Mouse (Mus musculus): Measurements from ENCODE around the gene Ap1m1.

Gene Ap1m1

DNA sequence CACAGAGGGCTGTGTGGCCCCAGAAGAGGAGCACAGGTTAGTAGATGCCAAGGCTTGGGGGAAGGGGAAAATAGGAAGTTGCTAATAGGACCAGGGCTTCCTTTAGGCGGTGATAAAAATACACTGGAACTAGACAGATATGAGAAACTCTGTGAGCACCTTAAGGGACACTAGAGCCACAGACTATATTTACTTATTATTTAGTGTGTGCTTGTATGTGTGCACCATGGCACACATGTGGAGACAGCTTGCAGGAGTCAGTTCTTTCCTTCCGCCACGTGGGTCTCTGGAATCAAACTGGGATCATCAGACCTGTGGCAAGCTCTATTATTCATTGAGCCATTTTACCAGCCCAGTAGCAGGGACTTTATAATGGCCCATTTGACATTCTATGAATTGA is 55.3 kb downstream of the Ap1m1 start:
- DNase-seq (ENCODE audit: low spot score), result no peak

DNA sequence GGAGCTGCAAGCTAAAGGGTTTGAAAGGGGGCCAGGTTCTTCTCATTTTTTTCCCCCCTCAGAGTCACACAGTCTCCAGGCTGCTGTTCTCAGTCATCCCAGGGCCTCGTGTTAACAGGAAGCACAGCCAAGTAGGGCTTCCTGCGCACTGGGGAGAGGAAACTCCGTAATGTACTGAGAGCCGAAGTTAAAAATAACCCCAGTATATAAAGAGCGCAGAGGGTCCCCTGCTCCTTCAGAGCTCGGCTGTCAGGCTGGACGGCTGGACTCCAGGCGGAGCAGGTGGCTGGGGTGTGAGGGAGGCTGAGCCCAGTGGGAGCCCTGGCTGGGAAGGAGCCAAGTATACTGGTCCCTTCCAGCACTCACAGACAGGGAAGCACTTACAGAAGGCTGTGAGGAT is 55.9 kb downstream of the Ap1m1 start:
- peak; percentile 49 for DNase-seq (ENCODE audit: low spot score)

DNA sequence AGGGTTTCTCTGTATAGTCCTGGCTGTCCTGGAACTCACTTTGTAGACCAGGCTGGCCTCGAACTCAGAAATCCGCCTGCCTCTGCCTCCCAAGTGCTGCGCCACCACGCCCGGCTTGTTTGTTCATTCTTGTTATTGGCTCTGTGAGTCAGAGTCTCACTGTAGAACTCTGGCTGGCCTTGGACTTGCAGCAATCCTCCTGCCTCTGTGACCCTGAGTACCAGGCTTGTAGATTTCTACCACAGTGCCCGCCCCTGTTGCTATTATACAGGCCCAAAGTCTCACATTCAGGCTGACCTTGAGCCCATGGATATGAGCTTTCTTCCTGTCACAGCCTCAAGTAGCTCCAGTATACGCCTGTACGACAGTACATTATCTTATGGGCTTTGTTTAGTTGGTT is 56.7 kb downstream of the Ap1m1 start:
- DNase-seq (ENCODE audit: low spot score), result no peak

DNA sequence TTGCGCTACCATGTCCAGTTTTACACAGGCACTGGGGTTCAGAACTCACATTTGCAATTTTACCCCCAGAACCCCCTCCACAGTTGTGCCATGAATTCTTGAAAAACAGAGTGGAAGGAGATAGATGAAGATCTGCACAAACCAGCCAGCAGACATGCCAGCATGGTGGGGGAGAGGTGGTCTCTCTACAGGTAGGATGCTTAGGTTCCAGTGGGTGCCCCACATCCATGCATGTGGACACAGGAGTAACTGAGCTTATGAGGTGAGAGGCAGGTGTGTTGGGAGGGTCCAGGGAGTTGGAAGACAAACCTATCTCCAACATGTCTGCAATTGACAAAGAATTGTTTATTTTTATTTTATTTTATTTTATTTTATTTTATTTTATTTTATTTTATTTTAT is 59.1 kb downstream of the Ap1m1 start:
- no peak for DNase-seq (ENCODE audit: low spot score)

DNA sequence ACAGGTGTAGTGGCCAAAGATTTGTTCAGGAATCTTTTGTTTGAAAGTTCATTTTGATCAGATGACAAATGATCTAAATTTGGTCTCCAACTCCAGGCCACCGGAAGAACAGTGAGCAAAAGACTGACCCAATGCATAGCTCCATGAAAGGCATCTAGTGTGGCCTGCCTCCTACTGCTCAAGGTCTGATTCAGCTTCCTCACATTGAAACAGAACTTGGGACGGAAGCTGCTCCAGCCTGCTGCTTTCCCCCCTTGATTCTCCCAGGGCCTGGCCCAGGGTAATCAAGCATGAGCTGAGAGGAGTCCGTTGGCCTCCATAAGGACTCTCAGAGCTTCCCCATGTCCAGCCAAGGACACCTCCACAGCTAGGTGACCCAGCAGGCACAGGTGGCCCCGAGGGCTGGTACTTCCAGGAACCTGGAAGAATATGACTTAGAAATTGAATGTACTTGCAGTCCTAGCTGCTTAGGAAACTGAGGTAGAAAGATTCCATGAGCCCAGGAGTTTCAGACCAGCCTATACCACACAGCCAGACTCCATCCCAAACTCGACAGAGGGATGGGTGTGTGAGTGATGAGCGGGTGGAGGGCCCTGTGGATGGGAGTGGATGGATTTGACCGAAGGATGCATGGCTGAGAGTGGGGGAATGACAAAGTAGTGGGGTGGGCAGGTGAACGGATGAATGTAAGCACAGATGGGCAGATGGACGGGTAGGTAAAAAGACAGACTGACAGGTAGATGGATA is 61.0 kb downstream of the Ap1m1 start:
- DNase-seq (ENCODE audit: low spot score), result no peak

DNA sequence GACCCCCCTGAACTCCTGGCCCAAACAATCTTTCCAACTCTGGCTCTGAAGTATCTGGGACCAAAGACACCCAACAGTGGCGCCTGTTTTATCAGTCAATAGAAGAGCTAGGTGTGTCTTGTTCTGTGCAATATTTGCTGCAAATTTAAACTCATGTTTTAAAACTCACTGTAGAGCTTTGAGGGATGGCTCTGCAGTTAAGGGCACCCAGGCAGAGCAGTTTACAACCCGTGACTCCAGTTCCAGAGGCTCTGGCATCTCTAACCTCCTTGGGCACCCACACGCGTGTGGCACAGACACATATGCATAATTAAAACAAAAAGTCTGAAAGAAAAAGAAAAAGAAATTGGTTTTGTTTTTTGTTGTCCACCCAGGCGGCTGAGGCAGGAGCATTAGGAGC is 61.7 kb downstream of the Ap1m1 start:
- no peak for DNase-seq (ENCODE audit: low spot score)

DNA sequence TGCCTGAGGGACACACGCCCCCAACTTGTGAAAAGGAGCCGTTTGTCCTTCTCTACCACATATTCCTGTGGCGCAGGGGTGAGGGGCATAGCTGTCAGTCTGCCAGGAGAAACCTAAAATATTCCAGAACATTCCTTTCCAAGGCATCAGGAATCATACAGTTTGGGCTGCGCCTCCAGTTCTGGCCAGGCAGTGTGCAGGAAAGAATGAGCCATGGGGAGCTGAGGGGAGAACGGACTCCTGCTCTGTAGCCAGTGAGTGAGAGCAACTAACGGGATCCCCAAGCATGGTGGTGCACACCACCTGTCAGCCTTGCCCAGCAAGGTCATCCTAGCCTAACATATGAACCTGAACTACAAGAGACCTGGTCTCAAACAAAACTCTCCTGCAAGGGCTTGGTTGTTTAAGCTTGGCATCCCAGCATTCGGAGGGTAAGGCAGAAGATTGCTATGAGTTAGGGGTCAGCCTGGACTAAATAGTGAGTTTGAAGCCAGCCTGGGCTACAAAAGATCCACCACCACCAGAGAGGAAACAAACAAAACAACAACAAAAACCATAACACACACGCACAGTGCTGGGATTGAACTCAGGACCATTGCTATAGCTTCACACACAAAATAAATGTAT is 63.3 kb downstream of the Ap1m1 start:
- no peak for DNase-seq (ENCODE audit: low spot score)

DNA sequence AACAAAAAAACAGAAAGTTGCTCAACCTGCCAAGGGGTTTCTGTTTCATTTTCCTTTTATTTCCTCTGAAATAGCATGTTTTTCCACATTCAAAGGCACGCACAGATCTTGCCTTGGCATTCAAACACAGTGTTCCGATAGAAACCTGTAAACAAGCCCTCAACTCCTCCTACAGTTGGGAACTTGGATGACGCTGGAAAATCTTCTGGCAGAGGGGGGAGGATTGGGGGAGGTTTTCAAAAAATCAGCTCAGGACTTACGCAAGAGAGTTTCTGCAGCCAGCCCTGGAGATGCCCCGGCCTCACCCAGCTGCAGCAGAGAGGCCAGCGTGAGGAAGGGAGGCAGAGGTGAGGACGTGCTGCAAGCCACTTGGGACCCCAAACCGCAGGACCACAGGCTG is 63.8 kb downstream of the Ap1m1 start:
- no peak for DNase-seq (ENCODE audit: low spot score)

DNA sequence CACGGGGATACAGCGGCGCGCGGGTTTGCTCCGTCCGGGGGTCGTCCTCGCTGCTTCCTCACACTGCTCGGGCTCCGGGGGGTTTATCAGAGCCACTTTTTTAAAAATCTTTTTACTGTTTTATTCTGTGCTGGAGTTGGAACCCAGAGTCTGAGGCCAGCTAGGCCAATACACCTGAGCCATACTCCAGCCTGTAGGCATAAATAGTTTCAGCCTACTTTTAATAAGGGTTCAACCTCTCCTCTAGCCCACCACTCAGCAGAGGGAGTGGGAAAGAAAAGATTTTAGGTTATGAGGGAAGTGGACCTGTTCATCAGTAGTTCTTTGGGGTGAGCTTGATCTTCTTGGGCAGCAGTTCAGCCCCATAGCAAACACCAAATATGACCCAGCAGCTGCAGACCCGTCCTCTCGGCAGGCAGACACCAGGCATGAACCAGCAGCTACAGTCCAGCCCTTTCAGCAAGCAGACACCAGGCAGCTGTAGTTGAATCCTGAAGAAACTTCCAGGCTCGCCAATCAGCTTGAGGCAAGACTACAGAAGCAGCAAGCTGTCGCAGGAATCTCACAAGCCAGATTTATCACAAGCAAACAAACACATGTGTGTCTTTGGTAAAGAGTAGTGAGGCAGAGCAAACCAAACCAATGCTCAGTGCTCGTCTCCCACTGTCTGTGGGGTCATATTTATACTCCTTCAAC is 65.5 kb downstream of the Ap1m1 start, which contains the start of gene Gm10282:
Gene Gm10282, minus strand, starts transcription at position 51 of the 696 bp plus-strand sequence.
- DNase-seq (ENCODE audit: low spot score), result no peak

DNA sequence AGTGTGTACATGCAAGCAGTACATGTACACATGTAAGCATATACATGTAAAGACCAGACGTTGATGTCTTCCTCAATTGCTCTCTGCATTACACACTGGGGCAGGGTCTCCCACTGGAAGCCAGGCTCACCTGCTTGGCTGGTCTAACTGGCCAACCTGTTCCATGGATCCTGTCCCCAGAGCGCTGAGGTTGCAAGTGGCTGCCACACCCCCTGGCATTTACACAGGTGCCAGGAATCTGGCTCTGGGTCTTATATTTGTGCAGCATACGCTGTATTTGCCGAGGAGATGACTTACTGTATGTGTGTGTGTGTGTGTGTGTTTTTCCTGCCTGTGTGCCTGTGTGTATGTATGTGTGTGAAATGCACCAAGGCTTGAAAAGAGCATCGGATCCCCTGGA is 67.1 kb downstream of the Ap1m1 start:
- no peak for DNase-seq (ENCODE audit: low spot score)
